Mouse (Mus musculus): ENCODE data around the gene Mrc2.
A peak's percentile ranks its signal among the peaks of the same experiment; 100 is the strongest.

The Mrc2 gene

GRCm38 (mm10) chr11:105292124-105293071 is at the start of gene Mrc2:
Gene Mrc2 (plus strand): TSS chr11:105292643.
- DNase-seq: peak; percentile 20

DNA sequence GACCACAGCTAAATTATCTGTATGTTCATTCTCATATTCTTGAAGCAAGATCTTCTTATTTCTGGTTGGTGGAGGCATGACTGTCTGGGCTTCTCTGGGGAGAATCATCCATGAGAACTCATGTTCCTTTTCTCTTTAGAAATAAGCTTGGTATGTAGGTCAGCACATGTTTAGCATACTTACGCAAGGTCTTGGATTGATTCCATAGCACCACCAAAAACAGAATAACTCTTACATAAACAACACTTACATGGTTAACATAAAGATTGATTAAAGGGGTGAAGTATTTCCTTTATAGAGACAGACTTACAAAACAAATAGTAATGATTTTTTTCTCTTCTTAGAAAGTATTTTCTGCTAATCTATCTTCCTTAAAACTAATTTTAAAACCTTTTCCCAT is 46.1 kb upstream of the Mrc2 start:
- no peak for DNase-seq

DNA sequence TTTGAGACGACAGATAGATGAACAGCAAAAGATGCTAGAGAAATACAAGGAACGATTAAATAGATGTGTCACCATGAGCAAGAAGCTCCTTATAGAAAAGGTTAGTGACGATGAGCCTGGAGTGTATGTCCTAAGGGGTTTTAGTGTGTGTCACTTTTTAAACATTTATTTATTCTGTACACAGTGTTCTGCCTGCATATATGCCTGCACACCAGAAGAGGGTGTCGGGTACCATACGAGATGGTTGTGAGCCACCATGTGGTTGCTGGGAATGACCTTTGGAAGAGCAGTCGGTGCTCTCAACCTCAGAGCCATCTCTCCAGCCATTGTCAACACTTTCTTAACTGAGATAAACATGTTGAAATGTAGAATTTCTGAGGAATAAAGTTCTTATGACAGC is 45.7 kb upstream of the Mrc2 start:
- DNase-seq: no peak

DNA sequence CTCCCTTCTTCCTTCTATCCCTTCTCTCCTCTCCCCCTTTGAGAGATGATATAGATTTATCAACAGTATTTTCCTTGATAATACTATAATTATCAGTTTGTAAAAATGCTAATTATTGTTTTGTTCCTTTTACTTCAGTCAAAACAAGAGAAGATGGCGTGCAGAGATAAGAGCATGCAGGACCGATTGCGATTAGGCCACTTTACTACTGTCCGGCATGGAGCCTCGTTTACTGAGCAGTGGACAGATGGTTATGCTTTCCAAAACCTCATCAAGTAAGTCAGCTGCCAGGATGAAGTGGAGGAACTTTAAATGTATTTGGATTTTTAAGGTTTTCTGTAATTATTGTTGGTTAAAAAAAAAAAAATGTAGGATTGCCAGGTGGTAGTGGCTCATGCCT is 45.1 kb upstream of the Mrc2 start:
- no peak for DNase-seq

DNA sequence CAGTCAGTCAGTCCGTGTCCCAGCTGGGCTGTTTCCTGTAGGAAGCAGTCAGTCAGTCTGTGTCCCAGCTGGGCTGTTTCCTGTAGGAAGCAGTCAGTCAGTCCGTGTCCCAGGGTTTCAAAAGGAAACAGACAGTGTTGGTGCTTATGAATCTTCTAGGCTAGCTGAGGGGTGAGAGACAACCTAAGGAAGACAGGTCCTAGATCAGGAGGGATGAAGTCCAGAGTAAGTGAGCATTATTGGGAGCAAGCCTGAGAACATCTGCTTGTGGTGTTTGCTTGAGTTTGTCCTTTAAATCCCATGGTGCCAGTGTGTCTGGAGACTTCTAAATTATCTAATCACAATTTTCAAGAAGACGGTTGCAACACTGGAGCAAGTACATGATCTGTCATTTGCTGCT is 32.7 kb upstream of the Mrc2 start:
- no peak for DNase-seq

GRCm38 (mm10) chr11:105261116-105261515 is 31.3 kb upstream of the Mrc2 start:
- DNase-seq: no peak

DNA sequence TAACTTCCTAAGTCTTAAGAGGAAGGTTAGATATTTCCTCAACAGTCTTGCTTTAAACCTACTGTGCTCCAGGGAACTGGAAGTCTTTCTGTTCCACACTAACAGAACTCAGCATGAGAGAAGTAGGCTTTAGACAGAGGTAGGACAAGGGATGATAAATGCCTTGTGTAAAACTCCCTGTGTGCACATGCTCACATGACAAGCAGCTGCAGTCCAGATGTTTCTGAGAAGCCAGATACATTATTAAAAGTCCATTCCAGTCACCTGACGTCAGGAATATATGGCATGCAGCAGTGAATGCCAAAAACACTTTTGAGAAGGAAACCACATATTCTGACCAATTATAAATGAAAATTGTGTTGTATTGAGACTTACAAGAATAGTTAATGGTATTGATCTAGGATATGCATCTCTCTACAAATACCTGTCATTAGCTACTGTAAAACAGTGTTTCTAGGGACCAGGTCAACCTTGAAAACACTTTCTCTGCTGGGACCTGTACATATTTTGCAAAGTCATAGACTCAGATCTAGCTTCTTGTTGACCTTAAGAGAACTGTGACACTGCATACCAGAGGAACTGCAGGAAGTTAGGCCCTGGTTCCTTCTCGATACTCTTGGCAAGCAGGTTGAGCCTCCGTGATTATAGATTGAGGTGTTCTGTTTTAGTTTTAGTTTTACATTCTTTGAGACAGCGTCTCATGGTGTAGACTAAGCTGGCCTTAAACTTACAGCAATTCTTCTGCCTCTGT is 30.7 kb upstream of the Mrc2 start:
- DNase-seq: no peak

- no peak for DNase-seq
Observed at GRCm38 (mm10) chr11:105264506-105264905, 27.9 kb upstream of the Mrc2 start.

GRCm38 (mm10) chr11:105264988-105265387 is 27.5 kb upstream of the Mrc2 start:
- no peak for DNase-seq

DNA sequence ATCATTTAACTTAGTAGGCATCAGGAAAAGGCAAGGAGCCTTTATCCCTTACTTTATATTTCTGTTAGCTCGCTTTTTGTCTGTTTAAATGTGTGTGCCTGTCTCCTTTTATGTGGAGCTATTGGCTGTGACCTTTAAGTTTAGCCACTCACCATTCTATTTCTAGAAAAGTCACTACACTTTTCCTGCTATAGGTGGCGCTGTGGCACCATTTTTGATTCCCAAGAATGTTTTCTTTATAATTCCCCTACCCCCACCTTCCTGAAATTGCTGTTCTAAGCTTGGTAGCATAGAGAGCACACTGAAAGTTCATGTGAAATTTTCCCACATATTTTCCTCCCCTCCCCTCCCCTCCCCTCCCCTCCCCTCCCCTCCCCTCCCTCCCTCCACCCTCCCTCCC is 22.3 kb upstream of the Mrc2 start:
- peak; percentile 31 for DNase-seq

DNA sequence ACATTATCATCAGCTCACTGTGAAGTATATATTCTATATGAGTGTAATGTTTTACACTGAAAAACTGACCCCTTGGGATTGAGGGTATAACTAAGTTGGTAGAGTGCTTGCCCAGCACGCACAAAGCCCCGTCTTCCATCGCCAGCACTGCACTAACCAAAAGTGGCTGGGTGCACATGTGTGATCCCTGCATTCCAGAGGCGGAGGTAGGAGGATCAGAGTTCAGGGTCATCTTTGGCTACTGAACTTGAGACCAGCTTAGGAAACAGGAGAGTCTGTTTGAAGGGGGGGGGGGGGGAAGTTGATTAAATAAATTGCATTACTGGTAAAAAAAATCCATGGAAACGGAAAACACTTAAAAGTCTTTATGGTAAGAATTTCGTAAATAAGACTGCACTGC is 12.0 kb upstream of the Mrc2 start:
- no peak for DNase-seq

DNA sequence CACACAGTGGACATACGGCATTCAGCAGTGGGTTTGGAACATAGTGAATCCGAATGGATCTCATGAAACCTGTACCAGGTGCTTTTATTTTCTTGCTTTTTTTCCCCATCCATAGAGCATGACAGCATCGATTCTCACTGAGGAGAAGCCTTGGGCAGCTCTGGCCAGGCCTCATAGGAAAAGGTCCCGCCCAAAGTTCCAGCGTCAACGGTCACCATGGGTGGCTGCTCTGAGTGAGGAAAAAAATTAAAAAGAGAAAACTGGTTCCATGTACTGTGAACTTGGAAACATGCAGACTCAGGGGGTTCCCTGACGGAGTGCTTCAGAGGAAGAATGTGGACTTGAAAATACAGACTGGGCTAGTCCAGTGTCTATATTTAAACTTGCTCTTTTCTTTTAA is 11.2 kb upstream of the Mrc2 start:
- DNase-seq: no peak

GRCm38 (mm10) chr11:105281763-105282459 is 10.5 kb upstream of the Mrc2 start:
- DNase-seq: no peak

DNA sequence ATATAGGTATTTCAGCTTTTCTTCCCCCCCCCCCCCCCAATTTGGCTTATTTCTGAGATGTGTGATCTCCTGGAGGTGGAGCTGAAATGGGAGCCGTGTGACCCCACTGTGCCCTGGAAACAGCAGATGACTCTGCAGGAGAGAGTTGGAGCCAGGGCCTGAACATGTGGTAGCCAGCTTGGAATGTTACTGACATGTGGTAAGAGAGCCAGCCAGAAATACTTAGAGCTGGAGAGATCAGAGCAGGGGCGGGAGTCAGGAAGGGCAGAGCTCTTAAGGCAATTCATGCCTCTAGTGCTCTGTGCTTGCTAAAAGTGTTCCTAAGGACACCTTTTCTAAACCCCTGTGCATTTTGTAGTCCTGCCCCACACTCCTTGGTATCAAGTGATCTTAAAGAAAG is 10.0 kb upstream of the Mrc2 start:
- no peak for DNase-seq

GRCm38 (mm10) chr11:105283016-105283415 is 9.4 kb upstream of the Mrc2 start:
- no peak for DNase-seq

- DNase-seq: no peak
Observed at GRCm38 (mm10) chr11:105285720-105286119, 6.7 kb upstream of the Mrc2 start.

GRCm38 (mm10) chr11:105289403-105289802 is 3.0 kb upstream of the Mrc2 start:
- DNase-seq: no peak

DNA sequence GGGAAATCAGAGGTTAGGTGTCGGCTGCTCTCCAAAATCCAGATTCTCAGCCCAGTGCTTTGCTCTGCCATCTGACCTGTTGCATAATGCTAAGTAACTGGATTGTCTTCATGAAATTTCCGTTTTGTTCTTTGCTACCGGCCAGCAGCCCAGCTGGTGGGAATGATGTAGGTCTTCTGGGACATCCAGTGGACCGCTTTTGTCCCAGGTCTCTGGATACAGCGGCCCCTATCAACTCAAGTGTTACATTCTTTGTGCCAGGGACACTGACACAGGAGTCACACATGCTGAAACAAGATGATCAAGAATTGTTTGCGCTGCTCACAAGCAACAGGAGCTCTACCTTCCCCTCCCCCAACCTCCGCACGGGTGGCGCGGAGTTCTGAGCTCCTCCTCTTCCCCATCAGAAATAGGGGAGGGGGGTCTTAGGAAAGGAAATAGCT is 741 bp upstream of the Mrc2 start:
- DNase-seq: no peak

DNA sequence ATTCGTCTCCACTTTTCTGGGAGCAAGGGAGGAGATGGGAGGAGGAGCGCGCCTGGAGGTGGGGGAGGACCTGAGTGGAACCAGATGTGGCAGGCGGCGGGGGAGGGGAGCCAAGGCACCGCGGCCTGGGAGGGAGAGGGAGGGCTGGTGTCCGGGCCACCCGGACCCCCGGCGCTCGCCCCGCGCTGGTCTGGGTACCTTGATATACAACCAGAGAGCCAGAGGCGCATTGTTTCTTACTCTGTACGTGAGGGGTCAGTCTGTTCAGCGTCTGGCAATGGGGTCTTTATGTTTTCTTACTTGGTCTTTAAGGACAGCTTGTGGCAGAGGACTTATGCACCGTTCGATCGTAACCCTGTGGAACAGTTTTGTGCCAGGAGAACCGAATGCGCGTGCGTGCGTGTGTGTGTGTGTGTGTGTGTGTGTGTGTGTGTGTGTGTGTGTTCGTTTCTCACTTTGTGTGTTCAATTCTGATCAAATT is 698 bp downstream of the Mrc2 start:
- no peak for DNase-seq

- DNase-seq: no peak
Observed at GRCm38 (mm10) chr11:105293901-105294494, 1.6 kb downstream of the Mrc2 start.

- DNase-seq: no peak
Observed at GRCm38 (mm10) chr11:105296084-105296483, 3.6 kb downstream of the Mrc2 start.

- DNase-seq: no peak
Observed at GRCm38 (mm10) chr11:105310197-105310596, 17.8 kb downstream of the Mrc2 start.
